Mouse (Mus musculus): Measurements from ENCODE around the gene Hs3st4.

- TF ChIP-seq CTCF (IDR thresholded peaks at IDR 0.05; ENCODE audit: low read depth) (no peak), EP300 (IDR thresholded peaks at IDR 0.05; ENCODE audit: low read depth) (no peak)
These were observed 189.3 kb downstream of the Hs3st4 start for GRCm38 (mm10) chr7:124171992-124172391.

Data from liver, embryonic 14.5 days (tissue).